Mouse (Mus musculus) liver, embryonic 15.5 days (tissue): ENCODE data around the gene Gpc6. TPM values are rescaled to one million over a fixed set of nuclear protein-coding genes. Genes with fewer than 3 reads are reported as not detected.

ENCODE experiments used
- ATAC-seq: fragments of 200-750 bp; cut with Nextera tagmentation; 2 replicates; pipeline ENCODE4 v1.8.0; 2017; ENCODE audit warnings: moderate number of reproducible peaks, mild to moderate bottlenecking, moderate library complexity; ENCODE audit not compliant: insufficient read depth
- H3K27ac ChIP-seq: fragments of 300-500 bp; sonication (generic); replicated peaks from 2 replicates; pipeline ENCODE4 v1.5.1; 2015; ENCODE audit warnings: mild to moderate bottlenecking, inconsistent platforms
- H3K27me3 ChIP-seq: fragments of 300-500 bp; sonication (generic); 2 replicates; pipeline ENCODE4 v1.6.1; 2015; ENCODE audit warnings: mild to moderate bottlenecking, inconsistent platforms
- H3K36me3 ChIP-seq: fragments of 300-500 bp; sonication (generic); replicated peaks from 2 replicates; pipeline ENCODE4 v1.6.1; 2015; ENCODE audit warnings: moderate library complexity, mild to moderate bottlenecking, inconsistent platforms
- H3K4me1 ChIP-seq: fragments of 300-500 bp; sonication (generic); replicated peaks from 2 replicates; pipeline ENCODE4 v1.6.1; 2015; ENCODE audit warnings: inconsistent platforms
- H3K4me2 ChIP-seq: fragments of 300-500 bp; sonication (generic); 2 replicates; pipeline ENCODE4 v1.6.1; 2015; ENCODE audit warnings: moderate library complexity, mild to moderate bottlenecking, inconsistent platforms
- H3K4me3 ChIP-seq: fragments of 300-500 bp; sonication (generic); replicated peaks from 2 replicates; pipeline ENCODE4 v1.5.1; 2015; ENCODE audit warnings: mild to moderate bottlenecking, inconsistent platforms
- H3K9ac ChIP-seq: fragments of 300-500 bp; sonication (generic); 2 replicates; pipeline ENCODE4 v1.6.1; 2015; ENCODE audit warnings: moderate library complexity, mild to moderate bottlenecking, inconsistent platforms
- H3K9me3 ChIP-seq: fragments of 300-500 bp; sonication (generic); replicated peaks from 2 replicates; pipeline ENCODE4 v1.6.1; 2016; ENCODE audit warnings: inconsistent platforms
- WGBS: fragments of 180-500 bp; shearing (Covaris S2); methylation state at CpG from one replicate; pipeline ENCODE4 v1.1.7; 2015; ENCODE audit warnings: mixed read lengths; ENCODE audit not compliant: insufficient replicate concordance; 5-methylcytosine and 5-hydroxymethylcytosine counted together
- polyA plus RNA-seq: library from polyadenylated mRNA; unstranded; fragments of >200 nt; fragmentation: Nextera tagmentation; extraction: Ambion mirVana; gene quantifications from 2 replicates; pipeline ENCODE4 v1.2.1, GENCODE M21; 2015

Gpc6 gene
- polyA plus RNA-seq, 1 experiment from 2014 or later, result 3.4 TPM

- H3K27ac ChIP-seq, result no peak overlapping the region
- no peak overlapping the region for H3K4me2 ChIP-seq
- WGBS, result 28% methylated on average over 4 of the region's 4 CpGs
- ATAC-seq, result no peak
- H3K4me3 ChIP-seq, result no peak overlapping the region
- H3K36me3 ChIP-seq, result no peaks in the 10 kb centered on the region
- no peaks in the 10 kb centered on the region for H3K27me3 ChIP-seq
- H3K4me1 ChIP-seq, result no peaks in the 10 kb centered on the region
- no peak overlapping the region for H3K9ac ChIP-seq
- no peaks in the 10 kb centered on the region for H3K9me3 ChIP-seq
Measured at GRCm38 (mm10) chr14:117487161-117487754, 562.1 kb downstream of the Gpc6 start.

- no peak overlapping the region for H3K27ac ChIP-seq
- no peak overlapping the region for H3K4me3 ChIP-seq
- H3K27me3 ChIP-seq, result no peaks in the 10 kb centered on the region
- H3K9me3 ChIP-seq, result no peaks in the 10 kb centered on the region
- no peak overlapping the region for H3K9ac ChIP-seq
- no peaks in the 10 kb centered on the region for H3K36me3 ChIP-seq
- 56% methylated on average over 5 of the region's 5 CpGs for WGBS
- ATAC-seq, result no peak
- H3K4me1 ChIP-seq, result no peaks in the 10 kb centered on the region
- H3K4me2 ChIP-seq, result no peak overlapping the region
Measured at GRCm38 (mm10) chr14:117490469-117490868, 565.4 kb downstream of the Gpc6 start.

GRCm38 (mm10) chr14:117495118-117495517 lies 570.0 kb downstream of the Gpc6 start:
- no peaks in the 10 kb centered on the region for H3K9me3 ChIP-seq
- H3K36me3 ChIP-seq, result no peaks in the 10 kb centered on the region
- H3K27ac ChIP-seq, result no peak overlapping the region
- H3K4me1 ChIP-seq, result no peaks in the 10 kb centered on the region
- no peak overlapping the region for H3K4me2 ChIP-seq
- WGBS, result 63% methylated on average over 3 of the region's 3 CpGs
- H3K9ac ChIP-seq, result no peak overlapping the region
- ATAC-seq, result no peak
- H3K27me3 ChIP-seq, result no peaks in the 10 kb centered on the region
- H3K4me3 ChIP-seq, result no peak overlapping the region

GRCm38 (mm10) chr14:117498785-117499184 lies 573.7 kb downstream of the Gpc6 start:
- Histone ChIP-seq H3K27ac (no peak overlapping the region), H3K9ac (no peak overlapping the region), H3K4me1 (no peaks in the 10 kb centered on the region), H3K4me2 (no peak overlapping the region), H3K27me3 (no peaks in the 10 kb centered on the region), H3K4me3 (no peak overlapping the region), H3K9me3 (no peaks in the 10 kb centered on the region), H3K36me3 (no peaks in the 10 kb centered on the region)
- no peak for ATAC-seq
- WGBS, result 66% methylated on average over 6 of the region's 6 CpGs

GRCm38 (mm10) chr14:117499354-117499753 lies 574.2 kb downstream of the Gpc6 start:
- Histone ChIP-seq H3K27me3 (no peaks in the 10 kb centered on the region), H3K36me3 (no peaks in the 10 kb centered on the region), H3K27ac (no peak overlapping the region), H3K4me1 (no peaks in the 10 kb centered on the region), H3K4me3 (no peak overlapping the region), H3K9me3 (no peaks in the 10 kb centered on the region), H3K9ac (no peak overlapping the region), H3K4me2 (no peak overlapping the region)
- no peak for ATAC-seq
- 58% methylated on average over 4 of the region's 4 CpGs for WGBS

GRCm38 (mm10) chr14:117514829-117515228 lies 589.7 kb downstream of the Gpc6 start:
- Histone ChIP-seq H3K9me3 (no peaks in the 10 kb centered on the region), H3K4me2 (no peak overlapping the region), H3K9ac (no peak overlapping the region), H3K36me3 (no peaks in the 10 kb centered on the region), H3K27me3 (no peaks in the 10 kb centered on the region), H3K4me1 (no peaks in the 10 kb centered on the region), H3K4me3 (no peak overlapping the region), H3K27ac (no peak overlapping the region)
- no peak for ATAC-seq
- WGBS, result 53% methylated on average over 2 of the region's 2 CpGs

- Histone ChIP-seq H3K27me3 (no peaks in the 10 kb centered on the region), H3K36me3 (no peaks in the 10 kb centered on the region), H3K4me1 (no peaks in the 10 kb centered on the region), H3K9ac (no peak overlapping the region), H3K27ac (no peak overlapping the region), H3K4me2 (no peak overlapping the region), H3K9me3 (no peaks in the 10 kb centered on the region), H3K4me3 (no peak overlapping the region)
- WGBS, result 57% methylated on average over 8 of the region's 8 CpGs
- ATAC-seq, result no peak
Measured at GRCm38 (mm10) chr14:117519574-117519973, 594.5 kb downstream of the Gpc6 start.

- Histone ChIP-seq H3K4me1 (no peaks in the 10 kb centered on the region), H3K9ac (no peak overlapping the region), H3K4me3 (no peak overlapping the region), H3K36me3 (no peaks in the 10 kb centered on the region), H3K9me3 (no peaks in the 10 kb centered on the region), H3K27ac (no peak overlapping the region), H3K4me2 (no peak overlapping the region), H3K27me3 (no peaks in the 10 kb centered on the region)
- no peak for ATAC-seq
- WGBS, result 59% methylated on average over 2 of the region's 2 CpGs
Measured at GRCm38 (mm10) chr14:117520706-117521105, 595.6 kb downstream of the Gpc6 start.

GRCm38 (mm10) chr14:117525133-117525532 lies 600.0 kb downstream of the Gpc6 start:
- H3K9me3 ChIP-seq, result no peaks in the 10 kb centered on the region
- no peak overlapping the region for H3K4me3 ChIP-seq
- H3K27ac ChIP-seq, result no peak overlapping the region
- no peaks in the 10 kb centered on the region for H3K27me3 ChIP-seq
- H3K9ac ChIP-seq, result no peak overlapping the region
- WGBS, result 55% methylated on average over 6 of the region's 6 CpGs
- no peak overlapping the region for H3K4me2 ChIP-seq
- no peak for ATAC-seq
- no peaks in the 10 kb centered on the region for H3K4me1 ChIP-seq
- no peaks in the 10 kb centered on the region for H3K36me3 ChIP-seq

- H3K9ac ChIP-seq, result no peak overlapping the region
- WGBS, result 70% methylated on average over 7 of the region's 7 CpGs
- H3K27ac ChIP-seq, result no peak overlapping the region
- H3K9me3 ChIP-seq, result no peaks in the 10 kb centered on the region
- no peaks in the 10 kb centered on the region for H3K36me3 ChIP-seq
- H3K4me2 ChIP-seq, result no peak overlapping the region
- no peak for ATAC-seq
- no peaks in the 10 kb centered on the region for H3K27me3 ChIP-seq
- H3K4me3 ChIP-seq, result no peak overlapping the region
- H3K4me1 ChIP-seq, result no peaks in the 10 kb centered on the region
Measured at GRCm38 (mm10) chr14:117527053-117527452, 601.9 kb downstream of the Gpc6 start.

- ATAC-seq, result no peak
- Histone ChIP-seq H3K4me1 (no peaks in the 10 kb centered on the region), H3K4me2 (no peak overlapping the region), H3K4me3 (no peak overlapping the region), H3K9ac (no peak overlapping the region), H3K27me3 (no peaks in the 10 kb centered on the region), H3K9me3 (no peaks in the 10 kb centered on the region), H3K27ac (no peak overlapping the region), H3K36me3 (no peaks in the 10 kb centered on the region)
- 49% methylated on average over 3 of the region's 3 CpGs for WGBS
Measured at GRCm38 (mm10) chr14:117529439-117529838, 604.3 kb downstream of the Gpc6 start.

- Histone ChIP-seq H3K27ac (no peak overlapping the region), H3K27me3 (no peaks in the 10 kb centered on the region), H3K4me3 (no peak overlapping the region), H3K9ac (no peak overlapping the region), H3K4me1 (no peaks in the 10 kb centered on the region), H3K36me3 (no peaks in the 10 kb centered on the region), H3K4me2 (no peak overlapping the region), H3K9me3 (no peaks in the 10 kb centered on the region)
- no peak for ATAC-seq
Measured at GRCm38 (mm10) chr14:117552776-117553175, 627.7 kb downstream of the Gpc6 start.
